Mouse (Mus musculus) cerebellum, postnatal 36 days (tissue): ENCODE data around the gene 1600014C23Rik.

ENCODE experiments used
- DNase-seq, 2 experiments: peaks; one replicate each; pipeline ENCODE4 v3.0.0; 2021 to 2022; ENCODE audit warnings: mixed read lengths in 2 of 2

The 1600014C23Rik gene

GRCm38 (mm10) chr17:45724574-45724921, 9.1 kb downstream of the 1600014C23Rik start:
- DNase-seq: no peak

GRCm38 (mm10) chr17:45723732-45724573, 9.7 kb downstream of the 1600014C23Rik start:
- peak; percentile 86 to 91 for DNase-seq

GRCm38 (mm10) chr17:45718323-45718722, 15.3 kb downstream of the 1600014C23Rik start:
- DNase-seq: peak; percentile 79 to 80

- DNase-seq: no peak
Observed at GRCm38 (mm10) chr17:45711525-45711924, 22.1 kb downstream of the 1600014C23Rik start.

GRCm38 (mm10) chr17:45710407-45710806, 23.2 kb downstream of the 1600014C23Rik start:
- DNase-seq: no peak

GRCm38 (mm10) chr17:45709829-45710228, 23.8 kb downstream of the 1600014C23Rik start:
- no peak for DNase-seq

GRCm38 (mm10) chr17:45708179-45708578, 25.5 kb downstream of the 1600014C23Rik start:
- no peak for DNase-seq

GRCm38 (mm10) chr17:45707376-45707775, 26.3 kb downstream of the 1600014C23Rik start:
- no peak for DNase-seq

- DNase-seq: no peak
Observed at GRCm38 (mm10) chr17:45706796-45707195, 26.8 kb downstream of the 1600014C23Rik start.

- no peak for DNase-seq
Observed at GRCm38 (mm10) chr17:45703187-45703586, 30.5 kb downstream of the 1600014C23Rik start.

GRCm38 (mm10) chr17:45702254-45702653, 31.4 kb downstream of the 1600014C23Rik start:
- DNase-seq: no peak

- DNase-seq: no peak
Observed at GRCm38 (mm10) chr17:45701236-45701591, 32.4 kb downstream of the 1600014C23Rik start.

GRCm38 (mm10) chr17:45700496-45701235, 33.0 kb downstream of the 1600014C23Rik start:
- DNase-seq: no peak

GRCm38 (mm10) chr17:45699039-45699740, 34.5 kb downstream of the 1600014C23Rik start:
- no peak for DNase-seq

- DNase-seq: no peak
Observed at GRCm38 (mm10) chr17:45698368-45698767, 35.3 kb downstream of the 1600014C23Rik start.

GRCm38 (mm10) chr17:45696981-45697380, 36.7 kb downstream of the 1600014C23Rik start:
- DNase-seq: no peak

GRCm38 (mm10) chr17:45695227-45696120, 38.2 kb downstream of the 1600014C23Rik start:
- no peak for DNase-seq

GRCm38 (mm10) chr17:45693812-45694565, 39.7 kb downstream of the 1600014C23Rik start:
- DNase-seq: no peak

- DNase-seq: no peak
Observed at GRCm38 (mm10) chr17:45692159-45692558, 41.5 kb downstream of the 1600014C23Rik start.

GRCm38 (mm10) chr17:45690044-45690443, 43.6 kb downstream of the 1600014C23Rik start:
- no peak for DNase-seq

- no peak for DNase-seq
Observed at GRCm38 (mm10) chr17:45689120-45689519, 44.5 kb downstream of the 1600014C23Rik start.

- DNase-seq: no peak
Observed at GRCm38 (mm10) chr17:45686716-45687115, 46.9 kb downstream of the 1600014C23Rik start, which contains the start of gene Tmem63b. Tmem63b (minus strand) TSS chr17:45686905.
